Mouse (Mus musculus): ENCODE measurements around the gene Faap24. TPM values are rescaled to one million over a fixed set of nuclear protein-coding genes. Genes with fewer than 3 reads are reported as not detected.

The Faap24 gene
- polyA plus RNA-seq, 1 experiment from 2014 or later = 8.4 TPM

DNA sequence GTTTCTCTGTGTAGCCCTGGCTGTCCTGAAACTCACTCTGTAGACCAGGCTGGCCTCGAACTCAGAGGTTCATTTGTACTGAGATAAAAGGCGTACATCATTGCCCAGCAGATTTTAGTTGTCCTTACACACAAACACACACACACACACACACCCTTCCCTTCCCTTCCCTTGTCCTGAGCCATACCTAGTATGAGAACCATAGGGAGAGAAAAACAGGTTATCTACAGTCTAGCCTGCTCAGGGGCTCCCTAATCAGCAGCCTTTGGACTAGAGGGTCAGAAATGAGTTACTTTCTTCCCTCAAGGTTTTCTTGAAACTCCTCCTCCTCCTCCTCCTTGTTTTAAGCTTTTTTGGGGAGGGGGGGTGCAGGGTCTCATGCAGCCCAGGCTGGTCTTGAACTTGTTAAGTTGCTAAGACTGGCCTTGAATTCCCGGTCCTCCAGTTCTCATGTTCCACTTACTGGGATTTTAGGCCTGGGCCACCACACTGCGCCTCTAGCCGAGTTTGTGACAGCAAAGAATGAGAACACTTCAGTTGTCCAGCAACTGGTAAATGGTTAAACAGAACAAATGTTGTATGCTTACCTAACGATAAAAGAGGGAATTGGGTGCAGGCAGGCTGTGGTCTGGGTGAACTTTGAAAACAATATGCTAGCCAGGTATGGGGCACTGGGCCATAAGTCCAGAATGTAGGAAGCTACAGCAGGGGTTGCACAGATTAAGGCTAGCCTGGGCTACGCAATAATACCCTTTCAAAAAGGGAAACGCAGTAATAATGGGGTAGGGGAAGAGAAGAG lies 46.6 kb downstream of the Faap24 start:
- 94% methylated on average over 8 of the region's 8 CpGs for WGBS (ENCODE audit: missing documents)
- Histone ChIP-seq H3K27ac (no peak overlapping the region), H3K36me3 (ENCODE audit: inconsistent target) (no peaks in the 10 kb centered on the region), H3K4me3 (ENCODE audit: inconsistent target) (no peak overlapping the region), H3K79me2 (ENCODE audit: inconsistent target) (no peaks in the 10 kb centered on the region)

DNA sequence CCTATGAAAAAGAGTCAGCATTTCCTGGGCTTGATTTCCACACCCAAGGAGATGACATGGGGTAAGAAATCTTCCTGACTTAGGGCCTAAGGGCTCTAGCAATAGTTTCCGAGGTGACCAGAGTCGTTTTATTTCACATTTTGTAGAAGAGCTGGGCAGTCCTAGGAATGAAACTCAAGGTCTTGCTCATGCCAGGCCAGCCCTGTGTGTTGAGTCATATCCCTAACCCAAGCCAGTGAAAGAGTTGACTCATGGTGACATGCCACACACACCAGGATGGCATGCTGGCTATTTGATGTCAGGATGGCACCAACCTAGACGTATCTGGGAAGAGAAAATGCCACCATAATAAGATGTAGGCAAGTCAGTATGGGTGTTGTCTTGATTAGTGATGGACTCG lies 47.6 kb downstream of the Faap24 start:
- no peak overlapping the region for H3K27ac ChIP-seq
- 88% methylated on average over 4 of the region's 4 CpGs for WGBS (ENCODE audit: missing documents)
- H3K79me2 ChIP-seq (ENCODE audit: inconsistent target) = no peaks in the 10 kb centered on the region
- no peaks in the 10 kb centered on the region for H3K36me3 ChIP-seq (ENCODE audit: inconsistent target)
- H3K4me3 ChIP-seq (ENCODE audit: inconsistent target) = no peak overlapping the region

DNA sequence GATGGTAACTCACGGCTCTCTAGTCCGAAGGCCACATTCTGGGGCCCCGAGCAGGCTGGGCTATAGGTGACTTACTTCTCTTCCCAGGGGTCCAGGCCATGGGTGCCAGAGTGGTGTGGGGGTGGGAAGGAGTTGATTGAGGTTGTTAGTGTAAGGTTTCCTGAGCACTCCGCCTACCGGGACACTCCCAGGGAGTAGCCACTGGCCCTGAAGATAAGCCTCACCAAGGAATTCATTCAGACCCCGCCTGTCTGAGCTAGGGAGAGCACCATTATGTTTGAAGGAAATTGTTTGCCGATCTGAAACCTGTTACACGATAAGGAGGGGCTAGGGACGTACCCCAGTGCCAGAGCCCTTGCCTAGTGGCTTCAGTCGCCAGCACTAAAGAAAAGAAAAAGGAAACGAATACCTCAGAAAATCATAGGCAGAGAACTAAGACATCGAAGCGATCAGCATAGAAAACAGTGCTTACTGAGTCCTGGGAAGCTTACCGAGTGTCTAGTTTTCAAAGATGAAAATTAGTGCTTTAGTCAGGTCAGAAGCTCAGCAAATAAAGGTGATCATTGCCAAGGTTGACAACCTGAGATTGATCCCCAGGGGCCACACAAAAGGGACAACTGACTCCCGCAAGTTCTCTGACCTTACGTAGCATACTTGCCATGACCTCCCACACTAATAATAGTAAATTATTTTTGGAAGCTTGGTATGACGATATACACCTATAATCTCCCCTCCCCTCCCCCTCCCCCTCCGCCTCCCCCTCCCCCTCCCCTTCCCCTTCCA lies 48.5 kb downstream of the Faap24 start:
- no peak overlapping the region for H3K27ac ChIP-seq
- H3K4me3 ChIP-seq (ENCODE audit: inconsistent target) = no peak overlapping the region
- no peaks in the 10 kb centered on the region for H3K79me2 ChIP-seq (ENCODE audit: inconsistent target)
- no peaks in the 10 kb centered on the region for H3K36me3 ChIP-seq (ENCODE audit: inconsistent target)
- 68% methylated on average over 15 of the region's 18 CpGs for WGBS (ENCODE audit: missing documents)

GRCm38 (mm10) chr7:35344785-35345330 lies 51.8 kb downstream of the Faap24 start:
- Histone ChIP-seq H3K27ac (no peak overlapping the region), H3K4me3 (ENCODE audit: inconsistent target) (no peak overlapping the region), H3K79me2 (ENCODE audit: inconsistent target) (no peaks in the 10 kb centered on the region), H3K36me3 (ENCODE audit: inconsistent target) (no peaks in the 10 kb centered on the region)
- 91% methylated on average over 5 of the region's 5 CpGs for WGBS (ENCODE audit: missing documents)

GRCm38 (mm10) chr7:35342498-35342897 lies 54.1 kb downstream of the Faap24 start:
- 82% methylated on average over 4 of the region's 4 CpGs for WGBS (ENCODE audit: missing documents)
- Histone ChIP-seq H3K79me2 (ENCODE audit: inconsistent target) (no peaks in the 10 kb centered on the region), H3K4me3 (ENCODE audit: inconsistent target) (no peak overlapping the region), H3K36me3 (ENCODE audit: inconsistent target) (no peaks in the 10 kb centered on the region), H3K27ac (no peak overlapping the region)

Other genes with a start within 250 kb of the Faap24 start
- not detected in 3 replicates for gene Slc7a10, start 210.5 kb downstream of the Faap24 start, polyA plus RNA-seq (2018)
- not detected in 3 replicates for gene Lrp3, start 181.3 kb downstream of the Faap24 start, polyA plus RNA-seq (2018)
- 7.7 to 13.2 TPM (median 10.5 TPM) in 3 replicates for gene Gpatch1, start 78.4 kb downstream of the Faap24 start, polyA plus RNA-seq (2018)
- not detected in 3 replicates for gene Rhpn2, start 62.7 kb downstream of the Faap24 start, polyA plus RNA-seq (2018)
- 4.7 to 9.8 TPM (median 6.2 TPM) in 3 replicates for gene Cep89, start 199 bp upstream of the Faap24 start, polyA plus RNA-seq (2018)
- not detected in 3 replicates for gene Slc7a9, start 52.0 kb upstream of the Faap24 start, polyA plus RNA-seq (2018)
- 0.17 TPM in 1 of 3 replicates, not detected in the others for gene Tdrd12, start 140.9 kb upstream of the Faap24 start, polyA plus RNA-seq (2018)
- 23.5 to 38.0 TPM (median 30.5 TPM) in 3 replicates for gene Nudt19, start 159.5 kb upstream of the Faap24 start, polyA plus RNA-seq (2018)
- 0.01 TPM in 1 of 3 replicates, not detected in the others for gene Rgs9bp, start 188.7 kb upstream of the Faap24 start, polyA plus RNA-seq (2018)
- gene Ankrd27, start 189.4 kb upstream of the Faap24 start, polyA plus RNA-seq (2018) = 12.4 to 15.4 TPM (median 15.2 TPM) in 3 replicates

Data from macrophage (primary cell).